Comparison of ENCODE assay signal across 8 mouse cellular contexts in the genomic region with DNA sequence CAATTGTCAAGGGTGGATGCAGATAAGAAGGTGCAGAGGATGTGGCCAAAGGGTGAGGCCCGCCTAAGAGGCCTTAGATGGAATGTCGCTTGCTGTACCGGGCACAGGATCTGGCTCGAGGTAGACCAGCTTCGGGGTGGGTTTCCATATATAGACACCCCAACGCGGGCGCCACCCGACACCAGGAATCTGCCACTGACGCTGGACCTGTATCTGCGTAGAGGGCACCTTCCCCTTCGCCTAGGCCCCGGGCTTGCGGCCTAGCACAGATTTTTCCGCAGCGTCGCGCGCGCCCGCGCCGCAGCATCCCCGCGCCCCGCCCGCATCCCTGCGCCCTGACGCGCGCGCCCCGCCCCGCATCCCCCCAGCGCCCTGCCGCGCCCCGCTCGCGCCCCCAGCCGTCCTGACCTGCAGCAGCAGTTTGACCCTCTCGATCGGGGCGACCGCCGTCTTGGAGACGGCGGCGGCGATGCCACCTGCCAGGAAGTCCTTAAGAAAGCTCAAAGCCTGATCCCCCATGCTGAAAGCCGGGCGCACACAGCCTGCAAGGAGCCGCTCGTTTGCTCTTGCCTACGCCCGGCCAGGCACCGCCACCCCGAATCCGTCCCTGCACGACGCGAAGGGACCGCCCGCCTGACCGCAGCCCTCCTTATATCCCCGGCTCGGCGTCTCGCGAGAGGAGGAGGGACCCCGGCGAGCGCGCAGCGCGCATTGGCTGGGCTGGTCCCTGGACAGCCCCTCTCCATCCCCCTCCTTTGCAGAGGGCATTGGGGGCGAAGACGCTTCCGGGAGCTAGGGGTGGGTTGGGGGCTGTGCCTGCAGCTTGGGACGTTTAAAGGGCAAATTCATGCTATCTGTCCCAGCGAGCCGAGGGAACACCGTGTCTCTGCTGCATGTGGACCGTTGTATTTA. TPM values are rescaled to one million over a fixed set of nuclear protein-coding genes. Genes with fewer than 3 reads are reported as not detected.
DNase-seq lines count a peak whose midpoint lies in the region; ATAC-seq and TF ChIP-seq lines count a peak whose summit lies in the region.

Gene Slc25a4 (minus strand): TSS at position 881 of the 912 bp plus-strand sequence.

- H3K36me3 ChIP-seq in C2C12 (ENCODE audit: control insufficient read depth, insufficient read depth): peaks cover 39% of the 10 kb centered on the region
- peaks cover 42% of the 10 kb centered on the region for H3K36me3 ChIP-seq in heart, embryonic 14.5 days (ENCODE audit: control insufficient read depth, insufficient read depth, low read length)
- peaks cover 33% of the 10 kb centered on the region for H3K36me3 ChIP-seq in liver, embryonic 13.5 days
- H3K36me3 ChIP-seq in stomach, embryonic 16.5 days (ENCODE audit: control insufficient read depth, insufficient read depth, low read length): 0 out of 2 replicates have a peak, but pooled peaks cover 10% of the 10 kb centered on the region

- peaks cover 34% of the 10 kb centered on the region for H3K79me2 ChIP-seq in C2C12 (ENCODE audit: control insufficient read depth, insufficient read depth)

- H3K4me2 ChIP-seq in heart, embryonic 14.5 days (ENCODE audit: low read length): peak within 1 kb of the TSS; percentile 73
- peak within 1 kb of the TSS; percentile 78 for H3K4me2 ChIP-seq in liver, embryonic 13.5 days
- H3K4me2 ChIP-seq in stomach, embryonic 16.5 days (ENCODE audit: low read depth, low read length): peak within 1 kb of the TSS; percentile 64

- peak within 1 kb of the TSS; percentile 65 for H3K4me3 ChIP-seq in C2C12 (ENCODE audit: insufficient read depth, poor library complexity, severe bottlenecking)
- H3K4me3 ChIP-seq in heart, embryonic 14.5 days (ENCODE audit: control insufficient read depth in 1 of 2, insufficient read depth in 1 of 2, low read depth in 1 of 2, low read length in 2 of 2): peak within 1 kb of the TSS; percentile 87 to 95
- H3K4me3 ChIP-seq in liver, embryonic 13.5 days (replicated peaks): peak within 1 kb of the TSS; percentile 70
- peak within 1 kb of the TSS; percentile 81 for H3K4me3 ChIP-seq in stomach, embryonic 16.5 days (replicated peaks; ENCODE audit: low read length)

- H3K79me3 ChIP-seq in C2C12 (ENCODE audit: low read depth): peaks cover 28% of the 10 kb centered on the region

- ATAC-seq in heart, embryonic 14.5 days (ENCODE audit: insufficient number of reproducible peaks, insufficient read depth, low FRiP score, low read depth): peak; percentile 96
- peak; percentile 93 for ATAC-seq in liver, embryonic 13.5 days (ENCODE audit: low read depth)
- peak; percentile 99 for ATAC-seq in stomach, embryonic 16.5 days (ENCODE audit: insufficient read depth, low FRiP score)

- under 1% methylated on average over 84 of the region's 84 CpGs for WGBS in heart, embryonic 14.5 days
- under 1% methylated on average over 78 of the region's 84 CpGs for WGBS in liver, embryonic 13.5 days (ENCODE audit: insufficient replicate concordance)
- WGBS in stomach, embryonic 16.5 days: under 1% methylated on average over 83 of the region's 84 CpGs

- H3K27me3 ChIP-seq in C2C12 (ENCODE audit: control insufficient read depth, insufficient read depth, insufficient read length): no peaks in the 10 kb centered on the region
- no peaks in the 10 kb centered on the region for H3K27me3 ChIP-seq in heart, embryonic 14.5 days (ENCODE audit: control insufficient read depth, insufficient read depth, low read length)
- peaks cover 13% of the 10 kb centered on the region for H3K27me3 ChIP-seq in liver, embryonic 13.5 days
- H3K27me3 ChIP-seq in stomach, embryonic 16.5 days (ENCODE audit: control insufficient read depth, insufficient read depth, low read length): no peaks in the 10 kb centered on the region

- TF ChIP-seq CTCF in C2C12 (IDR thresholded peaks at IDR 0.05; ENCODE audit: control insufficient read depth, insufficient read depth, insufficient read length): no peak
- no peak for TF ChIP-seq CTCF in brain, embryonic 14.5 days (IDR thresholded peaks at IDR 0.05; ENCODE audit: borderline replicate concordance, extremely low read depth, insufficient read depth, insufficient read length)

- peaks cover 16 to 43% of the 10 kb centered on the region in 2 experiments for H3K4me1 ChIP-seq in heart, embryonic 14.5 days (ENCODE audit: control insufficient read depth in 2 of 2, insufficient read depth in 2 of 2, low read length in 2 of 2)
- peaks cover 35% of the 10 kb centered on the region for H3K4me1 ChIP-seq in liver, embryonic 13.5 days (replicated peaks)
- peaks cover 19% of the 10 kb centered on the region for H3K4me1 ChIP-seq in stomach, embryonic 16.5 days (ENCODE audit: control insufficient read depth, insufficient read depth, low read length)

- H3K9me3 ChIP-seq in heart, embryonic 14.5 days (ENCODE audit: control insufficient read depth, low read length): no peaks in the 10 kb centered on the region
- no peaks in the 10 kb centered on the region for H3K9me3 ChIP-seq in liver, embryonic 13.5 days (replicated peaks)
- H3K9me3 ChIP-seq in stomach, embryonic 16.5 days (replicated peaks; ENCODE audit: control insufficient read depth, low read length): no peaks in the 10 kb centered on the region

- peak; percentile 98 for TF ChIP-seq POLR2A in brain, embryonic 14.5 days (IDR thresholded peaks at IDR 0.05; ENCODE audit: borderline replicate concordance, extremely low read depth, insufficient read depth, insufficient read length, poor library complexity, severe bottlenecking)

- peak within 1 kb of the TSS; percentile 98 for H3K9ac ChIP-seq in heart, embryonic 14.5 days (ENCODE audit: low read length)
- peak within 1 kb of the TSS; percentile 73 for H3K9ac ChIP-seq in liver, embryonic 13.5 days
- H3K9ac ChIP-seq in stomach, embryonic 16.5 days (ENCODE audit: low read length): peak within 1 kb of the TSS; percentile 93

- peak within 1 kb of the TSS; percentile 99 to 100 for H3K27ac ChIP-seq in heart, embryonic 14.5 days (replicated peaks in 1 of 2; ENCODE audit: control insufficient read depth in 1 of 2, insufficient read depth in 1 of 2, low read depth in 2 of 2, low read length in 2 of 2)
- H3K27ac ChIP-seq in liver, embryonic 13.5 days: peak within 1 kb of the TSS; percentile 64
- peak within 1 kb of the TSS; percentile 95 for H3K27ac ChIP-seq in stomach, embryonic 16.5 days (ENCODE audit: low read length)

- peak within 1 kb of the TSS; percentile 75 for H3ac ChIP-seq in C2C12 (ENCODE audit: control insufficient read depth, insufficient read length, low read depth)

- DNase-seq in brain, embryonic 14.5 days (ENCODE audit: low read depth): peak; percentile 98
- peak; percentile 69 for DNase-seq in fibroblast of lung, adult 2 months (ENCODE audit: low read depth)
- DNase-seq in kidney, postnatal 14 days: peak; percentile 97
- peak; percentile 76 for DNase-seq in liver, embryonic 13.5 days
- DNase-seq in neural tube, embryonic 10.5 days (ENCODE audit: extremely low spot score, low spot score): peak; percentile 96

TF ChIP-seq in C2C12, 6 proteins besides CTCF, POLR2A, EP300 and RAD21:
- TF ChIP-seq MYOD1 (IDR thresholded peaks at IDR 0.05; ENCODE audit: control insufficient read depth, insufficient read length, low read depth) (no peak), FOSL1 (IDR thresholded peaks at IDR 0.05; ENCODE audit: insufficient read depth, low read length, poor library complexity, severe bottlenecking) (no peak), MYOG (IDR thresholded peaks at IDR 0.05; ENCODE audit: control insufficient read depth, extremely low read depth, insufficient read length) (no peak), CEBPB (IDR thresholded peaks at IDR 0.05; ENCODE audit: low read depth) (no peak), USF1 (IDR thresholded peaks at IDR 0.05; ENCODE audit: low read depth) (no peak), MAX (IDR thresholded peaks at IDR 0.05) (no peak)

RNA-seq across cellular contexts. Expression of gene Slc25a4, which starts in this region (rescaled TPM):
- 487 TPM for polyA plus RNA-seq in C2C12 (2012; fragmentation: generic; extraction: Trizol)
- polyA plus RNA-seq in brain, embryonic 14.5 days (2012; rRNA removed): 541 and 572 TPM in 2 replicates
- 2,296 and 2,316 TPM in 2 replicates for polyA plus RNA-seq in heart, embryonic 14.5 days (2014; fragmentation: Nextera tagmentation; extraction: Ambion mirVana)
- polyA plus RNA-seq in liver, embryonic 13.5 days (2015; fragmentation: Nextera tagmentation; extraction: Ambion mirVana): 124 and 129 TPM in 2 replicates
- polyA plus RNA-seq in stomach, embryonic 16.5 days (2015; fragmentation: Nextera tagmentation; extraction: Ambion mirVana): 398 and 461 TPM in 2 replicates

Comparison
In these comparisons a context has a peak if more than half of its experiments do, and no peak if none do; other contexts are left out.
1. Peak in every context shown above with its lines: DNase-seq, ATAC-seq, H3K4me3 ChIP-seq and H3K27ac ChIP-seq.